Mouse (Mus musculus): ENCODE measurements around the gene Copg2.

- no peak for TF ChIP-seq POLR2A (IDR thresholded peaks at IDR 0.05; ENCODE audit: insufficient read depth, low read length)
- TF ChIP-seq CTCF (IDR thresholded peaks at IDR 0.05; ENCODE audit: low read depth, low read length): no peak
- peak; percentile 61 for TF ChIP-seq EP300 (IDR thresholded peaks at IDR 0.05; ENCODE audit: insufficient read depth, low read depth, low read length)
Measured at GRCm38 (mm10) chr6:30739177-30739747, 157.3 kb downstream of the Copg2 start.

Data from ES-Bruce4 (cell line).